In genomic region chr19:4697721-4698120, GRCm38 (mm10) we compare ENCODE assay signal across 8 mouse cellular contexts. TPM values are rescaled to one million over a fixed set of nuclear protein-coding genes. Genes with fewer than 3 reads are reported as not detected.
DNase-seq lines count a peak whose midpoint lies in the region; ATAC-seq and TF ChIP-seq lines count a peak whose summit lies in the region.

No protein-coding gene starts in this region.

- ATAC-seq in embryonic facial prominence, embryonic 15.5 days (ENCODE audit: insufficient number of reproducible peaks, low FRiP score, low TSS enrichment, low read depth), result no peak
- ATAC-seq in intestine, postnatal 0 days, result no peak
- peak; percentile 54 for ATAC-seq in neural tube, embryonic 14.5 days (ENCODE audit: low read depth)

- peak overlapping the region; percentile 57 for H3K4me3 ChIP-seq in left cerebral cortex, adult 2 months
- peak overlapping the region; percentile 58 for H3K4me3 ChIP-seq in embryonic facial prominence, embryonic 15.5 days (replicated peaks)
- H3K4me3 ChIP-seq in intestine, postnatal 0 days (ENCODE audit: low read depth, low read length), result peak overlapping the region; percentile 54
- H3K4me3 ChIP-seq in neural tube, embryonic 14.5 days (ENCODE audit: low read depth, low read length), result peak overlapping the region; percentile 61

- peak overlapping the region; percentile 85 for H3K27ac ChIP-seq in left cerebral cortex, adult 2 months
- H3K27ac ChIP-seq in embryonic facial prominence, embryonic 15.5 days (replicated peaks), result no peak overlapping the region
- no peak overlapping the region for H3K27ac ChIP-seq in intestine, postnatal 0 days (ENCODE audit: low read depth, low read length)
- peak overlapping the region; percentile 82 for H3K27ac ChIP-seq in neural tube, embryonic 14.5 days (ENCODE audit: low read depth, low read length)

- no peak overlapping the region for H3K9ac ChIP-seq in embryonic facial prominence, embryonic 15.5 days
- H3K9ac ChIP-seq in intestine, postnatal 0 days (ENCODE audit: low read depth, low read length), result no peak overlapping the region
- H3K9ac ChIP-seq in neural tube, embryonic 14.5 days (replicated peaks; ENCODE audit: low read depth, low read length), result peak overlapping the region; percentile 75

- peaks cover 39% of the 10 kb centered on the region for H3K27me3 ChIP-seq in embryonic facial prominence, embryonic 15.5 days
- H3K27me3 ChIP-seq in intestine, postnatal 0 days (replicated peaks; ENCODE audit: control insufficient read depth, insufficient read depth, low read length), result peaks cover 38% of the 10 kb centered on the region
- 0 out of 2 replicates have a peak, but pooled peaks cover 5% of the 10 kb centered on the region for H3K27me3 ChIP-seq in neural tube, embryonic 14.5 days (ENCODE audit: control insufficient read depth, insufficient read depth, low read length)

- no peak for DNase-seq in left cerebral cortex, adult 2 months (ENCODE audit: extremely low spot score in 1 of 2, low spot score in 2 of 2)
- DNase-seq in left cerebral cortex, postnatal 36 days (ENCODE audit: low spot score in 2 of 2), result no peak
- DNase-seq in adrenal gland, postnatal 25 days, result no peak
- DNase-seq in left cerebral cortex, adult 18-20 months (ENCODE audit: low spot score in 2 of 2), result no peak
- no peak for DNase-seq in lung, postnatal 36 days

- H3K4me1 ChIP-seq in embryonic facial prominence, embryonic 15.5 days, result peaks cover 8% of the 10 kb centered on the region; the same call in 1 of the 2 replicates
- no peaks in the 10 kb centered on the region for H3K4me1 ChIP-seq in intestine, postnatal 0 days (replicated peaks; ENCODE audit: control insufficient read depth, insufficient read depth, low read length)
- H3K4me1 ChIP-seq in neural tube, embryonic 14.5 days (ENCODE audit: control insufficient read depth, insufficient read depth, low read length), result peaks cover 7% of the 10 kb centered on the region

- no peaks in the 10 kb centered on the region for H3K9me3 ChIP-seq in embryonic facial prominence, embryonic 15.5 days (replicated peaks)
- H3K9me3 ChIP-seq in intestine, postnatal 0 days (ENCODE audit: control insufficient read depth), result no peaks in the 10 kb centered on the region
- H3K9me3 ChIP-seq in neural tube, embryonic 14.5 days (ENCODE audit: control insufficient read depth, low read length), result no peaks in the 10 kb centered on the region

- H3K4me2 ChIP-seq in embryonic facial prominence, embryonic 15.5 days (replicated peaks), result peak overlapping the region; percentile 92
- H3K4me2 ChIP-seq in intestine, postnatal 0 days (replicated peaks; ENCODE audit: low read depth), result peak overlapping the region; percentile 89
- H3K4me2 ChIP-seq in neural tube, embryonic 14.5 days (ENCODE audit: low read depth, low read length), result peak overlapping the region; percentile 67

- 72% methylated on average over 9 of the region's 9 CpGs for WGBS in embryonic facial prominence, embryonic 15.5 days
- 80% methylated on average over 9 of the region's 9 CpGs for WGBS in intestine, postnatal 0 days
- 76% methylated on average over 9 of the region's 9 CpGs for WGBS in neural tube, embryonic 14.5 days

- no peaks in the 10 kb centered on the region for H3K36me3 ChIP-seq in embryonic facial prominence, embryonic 15.5 days
- H3K36me3 ChIP-seq in intestine, postnatal 0 days (ENCODE audit: control insufficient read depth, insufficient read depth), result no peaks in the 10 kb centered on the region
- H3K36me3 ChIP-seq in neural tube, embryonic 14.5 days (ENCODE audit: control insufficient read depth, insufficient read depth, low read length), result no peaks in the 10 kb centered on the region

- TF ChIP-seq CTCF in left cerebral cortex, adult 2 months (IDR thresholded peaks at IDR 0.05), result no peak
- no peak for TF ChIP-seq CTCF in intestine, postnatal 0 days (IDR thresholded peaks at IDR 0.05; ENCODE audit: low read depth)

- intact Hi-C loops in left cerebral cortex, adult 2 months (cut with DNase I), result loop anchor here (1.0 to 5.0 kb wide), 3 partner anchors 15 to 220 kb away; partner anchors contain the start of gene Syt12
- intact Hi-C loops in left cerebral cortex, postnatal 36 days (cut with DNase I), result loop anchor here (1.0 to 5.0 kb wide), 2 partner anchors 14 to 50 kb away; partner anchors contain the start of gene Sptbn2

RNA-seq across cellular contexts. Expression of gene Gm960, which starts 0.7 kb away (rescaled TPM):
- 1 to 10 TPM; 1.5 to 1.6 TPM for total RNA-seq in left cerebral cortex, adult 2 months (2021)
- total RNA-seq in left cerebral cortex, postnatal 36 days (2021), result 1 to 10 TPM; 1.4 to 2.3 TPM
- 2.6 and 5.4 TPM in 2 replicates for polyA plus RNA-seq in embryonic facial prominence, embryonic 15.5 days (2015; fragmentation: Nextera tagmentation; extraction: Ambion mirVana)
- 1.0 and 1.1 TPM in 2 replicates for polyA plus RNA-seq in intestine, postnatal 0 days (2015; fragmentation: Nextera tagmentation; extraction: Ambion mirVana)
- polyA plus RNA-seq in neural tube, embryonic 14.5 days (2014; fragmentation: Nextera tagmentation; extraction: Ambion mirVana), result 7.1 and 8.5 TPM in 2 replicates
- 1.7 TPM in 1 of 2 replicates, not detected in the other for total RNA-seq in adrenal gland, postnatal 25 days (2021)
- 1 to 10 TPM; 1.1 to 1.8 TPM for total RNA-seq in left cerebral cortex, adult 18-20 months (2021)

RNA-seq across cellular contexts. Expression of gene Sptbn2, which starts 13.2 kb away (rescaled TPM):
- total RNA-seq in left cerebral cortex, adult 2 months (2021), result 100 to 1,000 TPM; 561 to 597 TPM
- 100 to 1,000 TPM; 587 to 665 TPM for total RNA-seq in left cerebral cortex, postnatal 36 days (2021)
- polyA plus RNA-seq in embryonic facial prominence, embryonic 15.5 days (2015; fragmentation: Nextera tagmentation; extraction: Ambion mirVana), result 5.3 TPM in 2 replicates
- 0.27 and 0.31 TPM in 2 replicates for polyA plus RNA-seq in intestine, postnatal 0 days (2015; fragmentation: Nextera tagmentation; extraction: Ambion mirVana)
- 34.7 and 44.2 TPM in 2 replicates for polyA plus RNA-seq in neural tube, embryonic 14.5 days (2014; fragmentation: Nextera tagmentation; extraction: Ambion mirVana)
- 0.73 and 1.00 TPM in 2 replicates for total RNA-seq in adrenal gland, postnatal 25 days (2021)
- total RNA-seq in left cerebral cortex, adult 18-20 months (2021), result 100 to 1,000 TPM; 505 to 509 TPM

RNA-seq across cellular contexts. Expression of gene Rbm4b, which starts 58.6 kb away (rescaled TPM):
- total RNA-seq in left cerebral cortex, adult 2 months (2021), result 10 to 100 TPM; 16.3 to 18.2 TPM
- total RNA-seq in left cerebral cortex, postnatal 36 days (2021), result 10 to 100 TPM; 16.6 to 18.0 TPM
- 64.3 and 65.5 TPM in 2 replicates for polyA plus RNA-seq in embryonic facial prominence, embryonic 15.5 days (2015; fragmentation: Nextera tagmentation; extraction: Ambion mirVana)
- polyA plus RNA-seq in intestine, postnatal 0 days (2015; fragmentation: Nextera tagmentation; extraction: Ambion mirVana), result 17.0 and 18.3 TPM in 2 replicates
- polyA plus RNA-seq in neural tube, embryonic 14.5 days (2014; fragmentation: Nextera tagmentation; extraction: Ambion mirVana), result 157 and 158 TPM in 2 replicates
- 16.8 and 17.5 TPM in 2 replicates for total RNA-seq in adrenal gland, postnatal 25 days (2021)
- 10 to 100 TPM; 18.1 to 22.3 TPM for total RNA-seq in left cerebral cortex, adult 18-20 months (2021)

Comparison
In these comparisons a context has a peak if more than half of its experiments do, and no peak if none do; other contexts are left out.
1. H3K27ac ChIP-seq: peak in left cerebral cortex, adult 2 months (single experiment) and neural tube, embryonic 14.5 days (single experiment); none in embryonic facial prominence, embryonic 15.5 days (single experiment) and intestine, postnatal 0 days (single experiment).
2. RNA of gene Sptbn2, which starts 13.2 kb away (total RNA-seq): 587 to 665 TPM in left cerebral cortex, postnatal 36 days, 561 to 597 TPM in left cerebral cortex, adult 2 months and 505 to 509 TPM in left cerebral cortex, adult 18-20 months; 0.73 to 1.00 TPM in adrenal gland, postnatal 25 days; every median in the first group is over 100 times any median in the second.
3. Peak in every context shown above with its lines, with median percentiles within 50 percentile points of each other: H3K4me3 ChIP-seq and H3K4me2 ChIP-seq.